Mouse (Mus musculus): Measurements from ENCODE around the gene Cpsf3.

Gene Cpsf3

DNA sequence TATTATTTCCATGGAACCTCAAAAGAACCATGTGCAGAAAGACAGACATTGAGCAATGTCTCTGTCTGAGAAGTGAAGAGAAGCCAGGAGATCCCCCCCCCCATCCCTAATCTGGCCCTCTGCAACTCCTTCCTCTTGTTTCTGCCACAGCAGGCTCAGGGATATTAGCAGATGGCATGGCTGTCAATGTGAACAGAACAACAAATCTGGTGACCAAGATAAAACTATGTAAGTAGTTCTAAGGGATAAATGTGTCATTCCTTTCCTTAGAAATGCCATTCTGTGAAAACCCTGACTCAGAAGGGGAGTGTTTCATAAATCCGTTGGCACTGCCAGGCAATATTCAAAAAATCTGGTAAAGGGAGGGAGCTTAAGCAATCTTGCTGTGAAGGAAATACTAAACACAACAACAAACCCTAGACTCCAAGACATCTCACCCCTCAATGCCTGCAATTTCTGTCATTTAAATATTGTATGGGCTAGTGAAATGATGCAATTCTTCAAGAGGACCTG, 7.8 kb upstream of the Cpsf3 start:
- Histone ChIP-seq H3K36me3 (ENCODE audit: control insufficient read depth, insufficient read depth, low read length, poor library complexity, severe bottlenecking) (peaks cover 3% of the 10 kb centered on the region; the same call in 1 of the 2 replicates), H3K27me3 (ENCODE audit: control insufficient read depth, insufficient read depth, low read length, poor library complexity, severe bottlenecking) (no peaks in the 10 kb centered on the region)
- DNase-seq (ENCODE audit: low read depth, low spot score) = no peak

- H3K36me3 ChIP-seq (ENCODE audit: control insufficient read depth, insufficient read depth, low read length, poor library complexity, severe bottlenecking) = no peaks in the 10 kb centered on the region
- H3K27me3 ChIP-seq (ENCODE audit: control insufficient read depth, insufficient read depth, low read length, poor library complexity, severe bottlenecking) = no peaks in the 10 kb centered on the region
- DNase-seq (ENCODE audit: low read depth, low spot score) = no peak
Observed at GRCm38 (mm10) chr12:21285508-21286242, 484 bp downstream of the Cpsf3 start.

DNA sequence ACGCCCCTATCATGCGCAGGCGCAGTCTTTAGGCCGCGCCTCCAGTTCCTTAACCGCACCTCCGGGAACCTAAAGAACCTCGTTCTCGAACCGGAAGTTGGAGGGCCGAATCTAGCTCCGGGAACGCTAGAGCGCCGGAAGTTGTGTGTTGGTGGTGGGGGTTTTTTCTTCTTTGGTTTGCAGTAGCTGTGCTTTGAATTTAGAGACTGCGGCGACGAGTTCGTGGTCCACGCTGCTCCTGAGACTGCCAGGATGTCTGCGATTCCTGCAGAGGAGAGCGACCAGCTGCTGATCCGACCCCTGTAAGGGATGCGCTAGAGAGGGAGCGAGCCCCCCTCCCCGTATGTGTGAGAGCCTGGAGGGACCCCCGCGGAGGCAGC, 1.0 kb downstream of the Cpsf3 start, which contains the start of gene Itgb1bp1:
Gene Itgb1bp1, minus strand, starts transcription at position 42 of the 380 bp plus-strand sequence.
- no peaks in the 10 kb centered on the region for H3K27me3 ChIP-seq (ENCODE audit: control insufficient read depth, insufficient read depth, low read length, poor library complexity, severe bottlenecking)
- H3K36me3 ChIP-seq (ENCODE audit: control insufficient read depth, insufficient read depth, low read length, poor library complexity, severe bottlenecking) = no peaks in the 10 kb centered on the region
- DNase-seq (ENCODE audit: low read depth, low spot score) = peak; percentile 97

DNA sequence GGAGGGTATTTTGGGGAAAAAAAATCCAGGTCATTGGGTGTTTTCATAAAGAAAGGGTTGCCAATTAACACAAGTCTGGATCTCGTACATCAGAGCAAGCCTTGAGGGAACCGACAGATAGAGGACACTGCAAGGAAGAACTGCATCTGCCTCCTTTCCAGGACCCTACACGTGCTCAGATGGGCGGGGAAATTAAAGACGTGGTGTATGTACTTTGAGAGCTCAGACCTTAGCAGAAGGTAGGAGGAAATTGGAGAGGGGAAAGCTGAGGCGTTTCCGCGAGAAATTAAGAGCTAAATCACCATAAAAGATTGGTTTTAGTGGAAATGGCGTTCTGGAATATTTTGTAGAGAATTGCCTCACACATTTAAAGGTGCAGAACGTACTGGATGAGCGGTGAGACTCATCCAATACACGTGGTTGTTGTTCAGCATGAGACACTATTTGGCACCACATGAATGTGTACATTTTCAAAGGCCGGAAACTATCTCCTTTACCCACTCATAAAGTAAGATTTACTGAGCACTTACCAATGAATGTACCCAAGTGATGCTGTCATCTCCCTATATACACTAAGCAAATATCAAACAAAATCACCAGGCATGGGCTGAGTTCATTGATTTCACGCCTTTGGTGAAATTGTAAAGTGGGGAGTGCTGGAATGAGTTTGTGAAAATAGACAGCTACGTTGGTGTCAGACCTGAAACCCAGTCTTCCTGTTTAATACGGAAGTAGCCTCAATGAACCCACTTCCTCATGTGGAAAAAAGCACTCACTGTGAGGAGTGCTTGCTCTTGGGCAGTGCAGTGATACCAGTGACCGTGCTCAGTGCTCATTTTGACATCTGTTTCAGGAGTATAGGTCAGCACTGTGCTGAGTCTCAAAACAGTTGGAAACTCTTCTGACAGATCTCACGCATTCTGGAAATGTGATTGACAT, 1.8 kb downstream of the Cpsf3 start:
- Histone ChIP-seq H3K36me3 (ENCODE audit: control insufficient read depth, insufficient read depth, low read length, poor library complexity, severe bottlenecking) (no peaks in the 10 kb centered on the region), H3K27me3 (ENCODE audit: control insufficient read depth, insufficient read depth, low read length, poor library complexity, severe bottlenecking) (no peaks in the 10 kb centered on the region)
- peak; percentile 74 for DNase-seq (ENCODE audit: low read depth, low spot score)

GRCm38 (mm10) chr12:21288716-21289395, 3.7 kb downstream of the Cpsf3 start:
- Histone ChIP-seq H3K27me3 (ENCODE audit: control insufficient read depth, insufficient read depth, low read length, poor library complexity, severe bottlenecking) (no peaks in the 10 kb centered on the region), H3K36me3 (ENCODE audit: control insufficient read depth, insufficient read depth, low read length, poor library complexity, severe bottlenecking) (peaks cover 7% of the 10 kb centered on the region)
- no peak for DNase-seq (ENCODE audit: low read depth, low spot score)

DNA sequence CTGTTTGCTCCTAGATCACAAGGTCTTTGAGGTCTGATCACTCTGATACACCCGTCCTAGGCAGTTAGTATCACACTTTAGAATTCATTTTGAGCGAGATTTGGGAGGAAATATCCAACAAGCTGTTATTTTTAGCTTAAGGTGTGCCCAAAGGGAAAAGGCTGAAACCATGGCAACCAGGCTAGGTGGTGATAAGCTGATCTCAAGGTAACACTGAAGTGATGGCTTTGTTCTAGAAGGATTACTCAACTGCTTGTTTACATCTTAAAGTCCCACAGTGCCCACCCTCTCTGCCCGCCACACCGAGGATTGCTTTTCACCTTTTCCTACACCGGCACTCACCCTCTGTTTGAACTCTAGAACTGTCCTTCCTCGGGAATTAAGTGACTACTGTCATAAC, 4.5 kb downstream of the Cpsf3 start:
- no peak for DNase-seq (ENCODE audit: low read depth, low spot score)
- no peaks in the 10 kb centered on the region for H3K27me3 ChIP-seq (ENCODE audit: control insufficient read depth, insufficient read depth, low read length, poor library complexity, severe bottlenecking)
- peaks cover 7% of the 10 kb centered on the region for H3K36me3 ChIP-seq (ENCODE audit: control insufficient read depth, insufficient read depth, low read length, poor library complexity, severe bottlenecking)

DNA sequence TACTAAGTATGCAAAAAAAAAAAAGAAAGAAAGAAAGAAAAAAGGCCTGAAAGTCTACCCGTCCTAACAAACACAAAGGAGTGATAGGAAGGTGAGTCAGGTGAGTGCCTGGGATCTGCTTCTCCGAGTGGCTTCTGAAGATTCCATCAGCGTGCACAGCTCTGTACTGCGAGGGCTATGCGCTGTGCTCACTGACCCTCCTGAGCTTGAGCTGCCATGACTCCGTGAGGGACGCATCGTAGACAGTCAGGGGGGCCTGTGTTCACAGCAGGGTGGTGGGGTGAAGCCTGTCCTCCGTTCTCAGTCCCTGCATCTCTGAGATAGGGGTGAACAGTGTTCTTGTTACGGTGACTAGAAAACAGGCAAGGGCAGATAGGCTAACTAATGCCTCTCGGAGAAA, 13.7 kb downstream of the Cpsf3 start:
- no peaks in the 10 kb centered on the region for H3K27me3 ChIP-seq (ENCODE audit: control insufficient read depth, insufficient read depth, low read length, poor library complexity, severe bottlenecking)
- DNase-seq (ENCODE audit: low read depth, low spot score) = no peak
- H3K36me3 ChIP-seq (ENCODE audit: control insufficient read depth, insufficient read depth, low read length, poor library complexity, severe bottlenecking) = peaks cover 22% of the 10 kb centered on the region

- Histone ChIP-seq H3K27me3 (ENCODE audit: control insufficient read depth, insufficient read depth, low read length, poor library complexity, severe bottlenecking) (no peaks in the 10 kb centered on the region), H3K36me3 (ENCODE audit: control insufficient read depth, insufficient read depth, low read length, poor library complexity, severe bottlenecking) (peaks cover 16% of the 10 kb centered on the region)
- DNase-seq (ENCODE audit: low read depth, low spot score) = no peak
Observed at GRCm38 (mm10) chr12:21301324-21301723, 16.1 kb downstream of the Cpsf3 start.

DNA sequence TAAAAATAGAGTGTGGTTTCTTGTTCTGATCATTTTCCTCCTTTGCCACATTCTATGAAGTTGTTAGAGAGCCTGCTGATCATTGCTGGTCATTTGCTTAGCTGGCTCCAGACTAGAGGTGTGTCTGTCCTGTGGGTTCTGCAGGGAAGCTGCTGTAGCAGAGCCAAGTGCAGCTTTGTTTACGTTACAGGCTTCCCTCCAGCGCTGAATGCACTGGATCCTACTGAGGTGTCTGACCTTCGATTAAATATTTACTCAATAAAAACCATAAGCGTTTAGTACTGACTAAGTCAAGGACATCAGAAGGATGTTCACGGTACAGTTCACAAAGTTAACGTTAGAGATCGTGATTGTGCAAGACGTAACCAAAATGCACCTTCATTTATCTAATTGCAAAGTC, 16.7 kb downstream of the Cpsf3 start:
- DNase-seq (ENCODE audit: low read depth, low spot score) = no peak
- Histone ChIP-seq H3K27me3 (ENCODE audit: control insufficient read depth, insufficient read depth, low read length, poor library complexity, severe bottlenecking) (no peaks in the 10 kb centered on the region), H3K36me3 (ENCODE audit: control insufficient read depth, insufficient read depth, low read length, poor library complexity, severe bottlenecking) (peaks cover 16% of the 10 kb centered on the region)

DNA sequence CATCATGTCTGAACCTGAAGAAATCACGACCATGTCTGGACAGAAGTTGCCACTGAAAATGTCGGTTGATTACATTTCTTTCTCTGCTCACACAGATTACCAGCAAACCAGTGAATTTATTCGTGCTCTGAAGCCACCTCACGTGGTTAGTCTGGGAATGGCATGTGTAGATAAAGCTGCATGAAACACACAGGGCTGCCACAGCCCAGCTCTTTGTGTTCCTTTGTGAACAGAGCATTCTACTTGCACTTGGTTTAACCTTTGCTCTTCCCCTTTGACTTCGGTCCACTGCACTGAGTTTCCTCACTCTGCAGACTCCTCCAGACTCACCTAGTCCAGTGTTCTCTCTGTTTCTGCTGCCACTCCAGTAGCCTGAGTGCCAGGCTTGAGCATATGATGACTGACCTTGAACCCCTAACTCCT, 17.2 kb downstream of the Cpsf3 start:
- DNase-seq (ENCODE audit: low read depth, low spot score) = no peak
- Histone ChIP-seq H3K36me3 (ENCODE audit: control insufficient read depth, insufficient read depth, low read length, poor library complexity, severe bottlenecking) (peaks cover 15% of the 10 kb centered on the region), H3K27me3 (ENCODE audit: control insufficient read depth, insufficient read depth, low read length, poor library complexity, severe bottlenecking) (no peaks in the 10 kb centered on the region)

DNA sequence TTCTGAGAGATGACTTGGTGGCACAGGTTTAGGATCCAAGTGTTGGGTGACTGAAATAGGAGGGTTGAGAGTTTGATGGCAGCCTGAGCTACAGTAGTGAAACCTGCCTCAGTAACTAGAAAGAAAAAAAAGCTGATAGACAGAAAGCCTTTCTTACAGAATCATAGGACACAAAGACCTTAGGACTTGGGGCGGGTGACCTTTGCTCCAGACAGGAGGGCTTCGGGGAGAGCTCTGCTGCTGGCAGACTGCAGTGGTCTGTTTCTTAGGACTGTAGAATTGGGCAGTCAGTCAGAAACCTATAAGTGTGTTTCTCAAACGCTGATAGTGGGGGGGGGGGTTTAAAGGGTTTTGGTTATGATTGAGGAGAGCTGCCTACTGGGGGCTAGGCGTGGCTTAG, 20.6 kb downstream of the Cpsf3 start:
- peaks cover 12% of the 10 kb centered on the region for H3K36me3 ChIP-seq (ENCODE audit: control insufficient read depth, insufficient read depth, low read length, poor library complexity, severe bottlenecking)
- DNase-seq (ENCODE audit: low read depth, low spot score) = no peak
- H3K27me3 ChIP-seq (ENCODE audit: control insufficient read depth, insufficient read depth, low read length, poor library complexity, severe bottlenecking) = no peaks in the 10 kb centered on the region

- peaks cover 7% of the 10 kb centered on the region for H3K36me3 ChIP-seq (ENCODE audit: control insufficient read depth, insufficient read depth, low read length, poor library complexity, severe bottlenecking)
- H3K27me3 ChIP-seq (ENCODE audit: control insufficient read depth, insufficient read depth, low read length, poor library complexity, severe bottlenecking) = no peaks in the 10 kb centered on the region
- no peak for DNase-seq (ENCODE audit: low read depth, low spot score)
Observed at GRCm38 (mm10) chr12:21306721-21307120, 21.5 kb downstream of the Cpsf3 start.

- DNase-seq (ENCODE audit: low read depth, low spot score) = no peak
- H3K36me3 ChIP-seq (ENCODE audit: control insufficient read depth, insufficient read depth, low read length, poor library complexity, severe bottlenecking) = peaks cover 13% of the 10 kb centered on the region
Observed at GRCm38 (mm10) chr12:21312201-21312600, 27.0 kb downstream of the Cpsf3 start.

DNA sequence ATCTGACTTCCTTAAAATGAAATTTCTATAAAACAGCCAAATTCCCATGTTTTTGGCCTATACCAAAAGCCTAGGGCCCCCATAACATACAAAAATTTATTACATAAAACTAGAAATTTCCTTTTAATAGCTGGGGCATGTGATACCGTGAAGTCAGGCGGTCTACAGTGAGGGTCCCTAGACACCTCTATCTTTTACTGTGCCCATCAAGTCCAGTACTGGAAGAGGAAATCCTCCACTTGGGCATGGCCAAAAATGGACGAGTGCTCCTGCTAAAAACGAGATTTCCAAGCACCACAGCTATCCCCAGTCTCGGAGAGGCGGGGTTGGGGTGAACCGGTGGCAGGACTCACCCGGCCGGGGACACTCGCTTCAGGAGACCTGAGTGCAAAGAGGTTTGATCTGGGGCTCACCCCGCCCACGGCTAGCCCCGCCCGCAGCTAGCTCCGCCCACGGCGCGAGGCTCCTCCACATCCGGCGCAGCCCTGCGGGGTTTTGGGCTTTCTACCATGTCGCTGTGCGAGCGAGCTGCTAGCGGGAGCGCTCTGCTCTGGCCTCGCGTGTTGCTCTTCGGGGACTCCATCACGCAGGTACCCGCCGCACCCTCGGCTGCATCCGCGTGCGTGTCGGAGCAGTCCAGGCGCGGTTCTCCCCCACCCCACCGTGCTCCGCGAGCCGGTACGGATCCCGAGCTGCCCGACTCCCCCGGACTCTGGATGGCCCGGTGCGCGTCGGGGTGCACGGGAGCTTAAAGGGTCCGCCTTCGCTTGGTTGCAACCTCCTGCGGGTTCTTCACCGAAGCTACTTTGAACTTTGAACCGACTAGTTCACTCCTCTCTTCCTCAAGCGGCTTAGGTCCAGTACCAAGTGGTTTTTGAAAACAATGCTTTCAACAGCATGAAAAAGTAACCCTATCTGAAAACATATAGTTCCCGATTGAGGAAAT, 31.0 kb downstream of the Cpsf3 start, which contains the start of gene Iah1:
Gene Iah1, plus strand, starts transcription at position 467 of the 946 bp plus-strand sequence.
- Histone ChIP-seq H3K36me3 (ENCODE audit: control insufficient read depth, insufficient read depth, low read length, poor library complexity, severe bottlenecking) (peaks cover 14% of the 10 kb centered on the region), H3K27me3 (ENCODE audit: control insufficient read depth, insufficient read depth, low read length, poor library complexity, severe bottlenecking) (no peaks in the 10 kb centered on the region)
- peak; percentile 92 for DNase-seq (ENCODE audit: low read depth, low spot score)

More at GRCm38 (mm10) chr12:21312201-21312600, 27.0 kb downstream of the Cpsf3 start:
- H3K27me3 ChIP-seq (ENCODE audit: control insufficient read depth, insufficient read depth, low read length, poor library complexity, severe bottlenecking) = no peaks in the 10 kb centered on the region

All from splenic B cell, adult 2 months (primary cell).